Mouse (Mus musculus): Measurements from ENCODE around the gene Hs6st2. TPM values are rescaled to one million over a fixed set of nuclear protein-coding genes. Genes with fewer than 3 reads are reported as not detected.

Hs6st2 gene
- 21.6 and 24.9 TPM in 2 replicates for polyA plus RNA-seq (2015; fragmentation: Nextera tagmentation; extraction: Ambion mirVana)

GRCm38 (mm10) chrX:51681756-51682155 lies at the start of gene Hs6st2:
Gene Hs6st2 (minus strand): TSS chrX:51681856.
- Histone ChIP-seq H3K4me2 (peak within 1 kb of the TSS; percentile 86), H3K9ac (peak within 1 kb of the TSS; percentile 52), H3K27me3 (replicated peaks) (peaks cover 11% of the 10 kb centered on the region), H3K4me3 (peak within 1 kb of the TSS; percentile 49), H3K36me3 (replicated peaks) (no peaks in the 10 kb centered on the region), H3K9me3 (no peaks in the 10 kb centered on the region), H3K4me1 (peaks cover 9% of the 10 kb centered on the region; the same call in 1 of the 2 replicates), H3K27ac (peak within 1 kb of the TSS; percentile 48)
- no peak for ATAC-seq (replicated peaks)
- WGBS, result 22% methylated on average over 5 of the region's 5 CpGs

GRCm38 (mm10) chrX:51714086-51714745 lies 32.6 kb upstream of the Hs6st2 start:
- WGBS, result 74% methylated on average over 8 of the region's 8 CpGs
- no peak for ATAC-seq (replicated peaks)

GRCm38 (mm10) chrX:51712996-51713395 lies 31.3 kb upstream of the Hs6st2 start:
- H3K4me1 ChIP-seq, result no peaks in the 10 kb centered on the region
- H3K27ac ChIP-seq, result no peak overlapping the region
- H3K4me2 ChIP-seq, result no peak overlapping the region
- no peak for ATAC-seq (replicated peaks)
- WGBS, result 69% methylated on average over 1 of the region's 1 CpGs
- no peak overlapping the region for H3K9ac ChIP-seq
- H3K4me3 ChIP-seq, result no peak overlapping the region
- no peaks in the 10 kb centered on the region for H3K36me3 ChIP-seq (replicated peaks)
- no peaks in the 10 kb centered on the region for H3K27me3 ChIP-seq (replicated peaks)
- no peaks in the 10 kb centered on the region for H3K9me3 ChIP-seq

More at GRCm38 (mm10) chrX:51714086-51714745, 32.6 kb upstream of the Hs6st2 start:
- H3K4me3 ChIP-seq, result no peak overlapping the region
- H3K4me1 ChIP-seq, result no peaks in the 10 kb centered on the region
- H3K27ac ChIP-seq, result no peak overlapping the region
- no peaks in the 10 kb centered on the region for H3K9me3 ChIP-seq
- no peaks in the 10 kb centered on the region for H3K36me3 ChIP-seq (replicated peaks)
- H3K9ac ChIP-seq, result no peak overlapping the region
- no peaks in the 10 kb centered on the region for H3K27me3 ChIP-seq (replicated peaks)
- no peak overlapping the region for H3K4me2 ChIP-seq

- no peaks in the 10 kb centered on the region for H3K9me3 ChIP-seq
- WGBS, result 70% methylated on average over 4 of the region's 4 CpGs
Measured at GRCm38 (mm10) chrX:51702823-51703222, 21.2 kb upstream of the Hs6st2 start.

GRCm38 (mm10) chrX:51699079-51699478 lies 17.4 kb upstream of the Hs6st2 start:
- no peak for ATAC-seq (replicated peaks)
- no peaks in the 10 kb centered on the region for H3K9me3 ChIP-seq
- no peak overlapping the region for H3K27ac ChIP-seq
- no peak overlapping the region for H3K4me3 ChIP-seq
- no peaks in the 10 kb centered on the region for H3K4me1 ChIP-seq
- H3K36me3 ChIP-seq (replicated peaks), result no peaks in the 10 kb centered on the region
- no peak overlapping the region for H3K9ac ChIP-seq
- no peak overlapping the region for H3K4me2 ChIP-seq
- H3K27me3 ChIP-seq (replicated peaks), result no peaks in the 10 kb centered on the region
- WGBS, result 56% methylated on average over 4 of the region's 4 CpGs

More at GRCm38 (mm10) chrX:51702823-51703222, 21.2 kb upstream of the Hs6st2 start:
- H3K4me2 ChIP-seq, result no peak overlapping the region
- no peak overlapping the region for H3K27ac ChIP-seq
- no peak overlapping the region for H3K9ac ChIP-seq
- ATAC-seq (replicated peaks), result no peak
- H3K4me1 ChIP-seq, result no peaks in the 10 kb centered on the region
- H3K36me3 ChIP-seq (replicated peaks), result no peaks in the 10 kb centered on the region
- H3K4me3 ChIP-seq, result no peak overlapping the region
- no peaks in the 10 kb centered on the region for H3K27me3 ChIP-seq (replicated peaks)

GRCm38 (mm10) chrX:51686048-51686949 lies 4.6 kb upstream of the Hs6st2 start:
- Histone ChIP-seq H3K36me3 (replicated peaks) (no peaks in the 10 kb centered on the region), H3K27ac (no peak overlapping the region), H3K9ac (no peak overlapping the region), H3K9me3 (no peaks in the 10 kb centered on the region), H3K4me3 (no peak overlapping the region), H3K4me2 (no peak overlapping the region), H3K4me1 (peaks cover 4% of the 10 kb centered on the region; the same call in 1 of the 2 replicates), H3K27me3 (replicated peaks) (peaks cover 11% of the 10 kb centered on the region)
- 78% methylated on average over 6 of the region's 6 CpGs for WGBS
- no peak for ATAC-seq (replicated peaks)

GRCm38 (mm10) chrX:51684336-51685056 lies 2.8 kb upstream of the Hs6st2 start:
- Histone ChIP-seq H3K4me2 (no peak overlapping the region), H3K4me1 (peaks cover 6% of the 10 kb centered on the region; the same call in 1 of the 2 replicates), H3K4me3 (no peak overlapping the region), H3K9me3 (no peaks in the 10 kb centered on the region), H3K36me3 (replicated peaks) (no peaks in the 10 kb centered on the region), H3K9ac (no peak overlapping the region), H3K27me3 (replicated peaks) (peaks cover 11% of the 10 kb centered on the region), H3K27ac (no peak overlapping the region)
- 35% methylated on average over 3 of the region's 3 CpGs for WGBS
- ATAC-seq (replicated peaks), result no peak

- Histone ChIP-seq H3K4me2 (peak overlapping the region; percentile 86), H3K27ac (peak overlapping the region; percentile 48; the same call in 1 of the 2 replicates), H3K9me3 (no peaks in the 10 kb centered on the region), H3K27me3 (replicated peaks) (peaks cover 8% of the 10 kb centered on the region), H3K4me3 (peak overlapping the region; percentile 49), H3K9ac (peak overlapping the region; percentile 52), H3K4me1 (peaks cover 9% of the 10 kb centered on the region; the same call in 1 of the 2 replicates), H3K36me3 (replicated peaks) (no peaks in the 10 kb centered on the region)
- 28% methylated on average over 43 of the region's 43 CpGs for WGBS
- peak; percentile 79 for ATAC-seq (replicated peaks)
Measured at GRCm38 (mm10) chrX:51681170-51681667, 437 bp downstream of the Hs6st2 start.

- no peaks in the 10 kb centered on the region for H3K9me3 ChIP-seq
Measured at GRCm38 (mm10) chrX:51680428-51681169, 1.1 kb downstream of the Hs6st2 start.

GRCm38 (mm10) chrX:51679601-51680427 lies 1.8 kb downstream of the Hs6st2 start:
- WGBS, result 23% methylated on average over 46 of the region's 46 CpGs
- peak overlapping the region; percentile 52 for H3K9ac ChIP-seq
- peak; percentile 69 for ATAC-seq (replicated peaks)
- H3K4me2 ChIP-seq, result peak overlapping the region; percentile 86
- no peaks in the 10 kb centered on the region for H3K9me3 ChIP-seq
- H3K4me1 ChIP-seq, result peaks cover 9% of the 10 kb centered on the region; the same call in 1 of the 2 replicates
- H3K27me3 ChIP-seq (replicated peaks), result peaks cover 8% of the 10 kb centered on the region
- no peak overlapping the region for H3K27ac ChIP-seq
- no peaks in the 10 kb centered on the region for H3K36me3 ChIP-seq (replicated peaks)
- peak overlapping the region; percentile 49 for H3K4me3 ChIP-seq

More at GRCm38 (mm10) chrX:51680428-51681169, 1.1 kb downstream of the Hs6st2 start:
- Histone ChIP-seq H3K27me3 (replicated peaks) (peaks cover 8% of the 10 kb centered on the region), H3K4me3 (peak overlapping the region; percentile 49), H3K27ac (peak overlapping the region; percentile 48), H3K4me1 (peaks cover 9% of the 10 kb centered on the region; the same call in 1 of the 2 replicates), H3K9ac (peak overlapping the region; percentile 52), H3K4me2 (peak overlapping the region; percentile 86), H3K36me3 (replicated peaks) (no peaks in the 10 kb centered on the region)
- WGBS, result 22% methylated on average over 56 of the region's 70 CpGs
- peak; percentile 88 for ATAC-seq (replicated peaks)

Measured in midbrain, embryonic 15.5 days (tissue).